Mouse (Mus musculus) heart, embryonic 11.5 days (tissue): ENCODE data around the gene Gpr182. TPM values are rescaled to one million over a fixed set of nuclear protein-coding genes. Genes with fewer than 3 reads are reported as not detected.

Experiments used
- ATAC-seq: fragments of 200-750 bp; cut with Nextera tagmentation; replicated peaks from 2 replicates; pipeline ENCODE4 v1.8.0; 2017; ENCODE audit warnings: moderate library complexity; ENCODE audit not compliant: insufficient number of reproducible peaks, low FRiP score, low TSS enrichment
- H3K27ac ChIP-seq: fragments of 300-500 bp; sonication (generic); 2 replicates; pipeline ENCODE4 v1.5.1; 2014; ENCODE audit warnings: mild to moderate bottlenecking, low read depth, low read length
- H3K27me3 ChIP-seq: fragments of 300-500 bp; sonication (generic); 2 replicates; pipeline ENCODE4 v1.6.1; 2014; ENCODE audit warnings: mild to moderate bottlenecking, low read length, mixed read lengths; ENCODE audit not compliant: control insufficient read depth, insufficient read depth
- H3K36me3 ChIP-seq: fragments of 300-500 bp; sonication (generic); 2 replicates; pipeline ENCODE4 v1.6.1; 2014; ENCODE audit warnings: mild to moderate bottlenecking, low read length, moderate library complexity, mixed read lengths; ENCODE audit not compliant: control insufficient read depth, insufficient read depth
- H3K4me1 ChIP-seq: fragments of 300-500 bp; sonication (generic); 2 replicates; pipeline ENCODE4 v1.6.1; 2014; ENCODE audit warnings: low read length; ENCODE audit not compliant: control insufficient read depth, insufficient read depth
- H3K4me2 ChIP-seq: fragments of 300-500 bp; sonication (generic); 2 replicates; pipeline ENCODE4 v1.6.1; 2014; ENCODE audit warnings: mild to moderate bottlenecking, moderate library complexity
- H3K4me3 ChIP-seq: fragments of 300-500 bp; sonication (generic); 2 replicates; pipeline ENCODE4 v1.5.1; 2014; ENCODE audit warnings: low read depth, low read length
- H3K9ac ChIP-seq: fragments of 300-500 bp; sonication (generic); 2 replicates; pipeline ENCODE4 v1.6.1; 2014; ENCODE audit warnings: mild to moderate bottlenecking, low read depth, low read length, moderate library complexity
- H3K9me3 ChIP-seq: fragments of 300-500 bp; sonication (generic); replicated peaks from 2 replicates; pipeline ENCODE4 v1.6.1; 2016; ENCODE audit warnings: low read length; ENCODE audit not compliant: control insufficient read depth
- WGBS: fragments of 180-500 bp; shearing (Covaris S2); extraction: QIAGEN DNeasy Blood & Tissue Kit; methylation state at CpG from one replicate; pipeline ENCODE4 v1.1.7; 2014; ENCODE audit not compliant: insufficient replicate concordance; 5-methylcytosine and 5-hydroxymethylcytosine counted together
- polyA plus RNA-seq: library from polyadenylated mRNA; unstranded; fragments of >200 nt; fragmentation: Nextera tagmentation; extraction: Ambion mirVana; gene quantifications from 2 replicates; pipeline ENCODE4 v1.2.1, GENCODE M21; 2014

The Gpr182 gene
- polyA plus RNA-seq, 1 experiment from 2014 or later: 9.1 TPM

DNA sequence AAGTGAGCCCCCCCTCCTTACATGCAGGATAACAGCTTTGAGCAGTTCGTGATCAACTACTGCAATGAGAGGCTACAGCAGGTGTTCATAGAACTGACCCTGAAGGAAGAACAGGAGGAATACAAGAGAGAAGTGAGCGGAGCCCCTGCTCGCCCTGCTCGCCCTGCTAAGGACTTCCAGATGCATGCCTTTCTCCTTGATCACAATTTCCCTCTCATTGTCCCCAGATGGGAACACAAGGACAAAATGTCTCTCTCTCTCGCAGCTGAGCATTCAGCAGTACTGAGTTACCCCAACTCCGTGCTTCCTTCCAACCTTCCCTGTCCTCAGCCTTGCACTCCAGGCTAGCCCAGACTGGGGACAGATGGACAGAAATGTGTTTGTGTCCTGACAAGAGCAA lies 38.8 kb downstream of the Gpr182 start:
- ATAC-seq: no peak
- no peaks in the 10 kb centered on the region for H3K27me3 ChIP-seq
- no peaks in the 10 kb centered on the region for H3K9me3 ChIP-seq
- 48% methylated on average over 6 of the region's 6 CpGs for whole genome bisulfite sequencing
- no peak overlapping the region for H3K9ac ChIP-seq
- no peak overlapping the region for H3K4me3 ChIP-seq
- H3K4me2 ChIP-seq: no peak overlapping the region
- H3K27ac ChIP-seq: no peak overlapping the region
- no peaks in the 10 kb centered on the region for H3K36me3 ChIP-seq
- H3K4me1 ChIP-seq: peaks cover 4% of the 10 kb centered on the region; the same call in 1 of the 2 replicates

GRCm38 (mm10) chr10:127710331-127710730 lies 41.2 kb downstream of the Gpr182 start:
- Histone ChIP-seq H3K36me3 (no peaks in the 10 kb centered on the region), H3K4me3 (no peak overlapping the region), H3K27ac (no peak overlapping the region), H3K4me1 (peaks cover 4% of the 10 kb centered on the region; the same call in 1 of the 2 replicates), H3K9ac (no peak overlapping the region), H3K9me3 (no peaks in the 10 kb centered on the region), H3K4me2 (no peak overlapping the region), H3K27me3 (no peaks in the 10 kb centered on the region)
- WGBS: 56% methylated on average over 13 of the region's 13 CpGs
- ATAC-seq: no peak

- no peak overlapping the region for H3K4me3 ChIP-seq
- H3K9ac ChIP-seq: no peak overlapping the region
- ATAC-seq: no peak
- H3K4me2 ChIP-seq: no peak overlapping the region
- 73% methylated on average over 3 of the region's 3 CpGs for WGBS
- peaks cover 4% of the 10 kb centered on the region; the same call in 1 of the 2 replicates for H3K4me1 ChIP-seq
- H3K9me3 ChIP-seq: no peaks in the 10 kb centered on the region
- no peak overlapping the region for H3K27ac ChIP-seq
- no peaks in the 10 kb centered on the region for H3K27me3 ChIP-seq
- no peaks in the 10 kb centered on the region for H3K36me3 ChIP-seq
Measured at GRCm38 (mm10) chr10:127708850-127709370, 42.6 kb downstream of the Gpr182 start.

DNA sequence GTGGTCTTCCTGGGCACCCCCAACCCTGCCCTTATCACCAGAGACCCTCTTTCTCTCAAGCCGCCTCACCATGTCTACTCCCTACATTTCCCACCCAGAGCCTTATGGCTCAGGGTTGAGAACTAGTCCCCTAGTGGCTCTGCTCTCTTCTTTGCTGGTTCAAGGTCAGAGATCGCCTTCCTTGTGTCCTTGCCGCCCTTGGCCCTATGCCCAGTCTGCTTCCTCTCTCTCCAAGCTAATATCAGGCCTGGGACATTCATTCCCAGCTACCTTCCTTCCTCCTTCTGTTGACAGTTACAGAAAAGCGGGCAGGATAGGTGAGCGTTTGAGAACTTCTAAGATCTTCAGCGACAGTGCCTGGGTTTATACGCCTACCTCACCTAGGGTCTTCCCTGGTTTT lies 43.8 kb downstream of the Gpr182 start:
- Histone ChIP-seq H3K4me3 (no peak overlapping the region), H3K4me2 (no peak overlapping the region), H3K36me3 (no peaks in the 10 kb centered on the region), H3K9me3 (no peaks in the 10 kb centered on the region), H3K9ac (no peak overlapping the region), H3K27me3 (no peaks in the 10 kb centered on the region), H3K27ac (no peak overlapping the region), H3K4me1 (no peaks in the 10 kb centered on the region)
- 68% methylated on average over 7 of the region's 7 CpGs for whole genome bisulfite sequencing
- no peak for ATAC-seq

DNA sequence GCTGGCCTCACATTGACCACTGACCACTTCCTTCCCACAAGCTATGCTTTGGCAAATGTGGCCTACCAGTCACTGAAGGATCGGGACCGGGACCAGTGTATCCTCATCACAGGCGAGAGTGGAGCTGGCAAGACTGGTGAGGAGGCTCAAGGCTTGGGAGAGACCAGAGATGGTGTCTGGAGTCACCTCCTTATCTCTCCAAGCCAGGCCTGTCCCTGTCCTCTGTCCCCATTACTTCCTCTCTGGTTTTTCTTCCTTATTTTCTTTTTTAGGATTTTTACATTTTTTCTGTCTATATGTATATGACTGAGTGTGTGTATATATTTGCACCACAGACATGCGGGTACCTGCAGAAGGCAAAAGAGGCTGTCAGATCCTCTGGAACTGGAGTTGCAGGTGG lies 45.7 kb downstream of the Gpr182 start:
- H3K9ac ChIP-seq: no peak overlapping the region
- no peak for ATAC-seq
- 83% methylated on average over 4 of the region's 4 CpGs for WGBS
- H3K4me1 ChIP-seq: no peaks in the 10 kb centered on the region
- no peak overlapping the region for H3K4me3 ChIP-seq
- H3K36me3 ChIP-seq: no peaks in the 10 kb centered on the region
- H3K4me2 ChIP-seq: no peak overlapping the region
- H3K27me3 ChIP-seq: no peaks in the 10 kb centered on the region
- H3K9me3 ChIP-seq: no peaks in the 10 kb centered on the region
- H3K27ac ChIP-seq: no peak overlapping the region

GRCm38 (mm10) chr10:127704766-127705220 lies 46.7 kb downstream of the Gpr182 start, which contains the start of gene Myo1a:
Myo1a (plus strand) TSS chr10:127705170.
- WGBS: 56% methylated on average over 2 of the region's 2 CpGs
- H3K36me3 ChIP-seq: 0 out of 2 replicates have a peak, but pooled peaks cover 2% of the 10 kb centered on the region

GRCm38 (mm10) chr10:127704293-127704692 lies 47.2 kb downstream of the Gpr182 start:
- H3K36me3 ChIP-seq: 0 out of 2 replicates have a peak, but pooled peaks cover 4% of the 10 kb centered on the region
- 48% methylated on average over 2 of the region's 2 CpGs for WGBS
- no peaks in the 10 kb centered on the region for H3K4me1 ChIP-seq
- H3K4me2 ChIP-seq: no peak overlapping the region
- H3K4me3 ChIP-seq: no peak overlapping the region
- no peak for ATAC-seq
- H3K27me3 ChIP-seq: no peaks in the 10 kb centered on the region
- H3K27ac ChIP-seq: no peak overlapping the region
- H3K9me3 ChIP-seq: no peaks in the 10 kb centered on the region
- H3K9ac ChIP-seq: no peak overlapping the region

More at GRCm38 (mm10) chr10:127704766-127705220, 46.7 kb downstream of the Gpr182 start, which contains the start of gene Myo1a:
- ATAC-seq: no peak
- no peak within 1 kb of the TSS for H3K27ac ChIP-seq
- H3K9ac ChIP-seq: no peak within 1 kb of the TSS
- H3K4me2 ChIP-seq: no peak within 1 kb of the TSS
- no peaks in the 10 kb centered on the region for H3K4me1 ChIP-seq
- H3K9me3 ChIP-seq: no peaks in the 10 kb centered on the region
- no peaks in the 10 kb centered on the region for H3K27me3 ChIP-seq
- no peak within 1 kb of the TSS for H3K4me3 ChIP-seq

DNA sequence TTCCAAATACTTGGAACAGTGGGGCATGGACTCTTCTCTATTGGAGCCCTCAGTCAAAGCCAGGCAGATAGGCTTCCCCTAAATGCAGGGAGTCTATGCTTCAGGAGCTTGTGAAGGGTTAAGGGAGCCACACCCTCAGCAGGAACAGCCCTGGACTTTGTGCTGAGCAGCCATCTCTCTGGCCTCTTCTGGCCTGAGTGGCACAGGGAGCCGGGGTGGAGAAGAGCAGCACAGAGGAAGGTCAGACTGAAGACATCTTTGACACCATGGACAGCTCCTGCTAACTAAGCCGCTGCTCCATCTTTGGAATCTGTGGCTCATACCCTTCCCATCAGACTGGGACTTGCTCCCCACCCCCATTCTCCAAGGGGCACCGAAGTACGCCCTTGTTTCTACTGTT lies 48.2 kb downstream of the Gpr182 start:
- no peak overlapping the region for H3K27ac ChIP-seq
- 39% methylated on average over 4 of the region's 4 CpGs for WGBS
- no peak for ATAC-seq

DNA sequence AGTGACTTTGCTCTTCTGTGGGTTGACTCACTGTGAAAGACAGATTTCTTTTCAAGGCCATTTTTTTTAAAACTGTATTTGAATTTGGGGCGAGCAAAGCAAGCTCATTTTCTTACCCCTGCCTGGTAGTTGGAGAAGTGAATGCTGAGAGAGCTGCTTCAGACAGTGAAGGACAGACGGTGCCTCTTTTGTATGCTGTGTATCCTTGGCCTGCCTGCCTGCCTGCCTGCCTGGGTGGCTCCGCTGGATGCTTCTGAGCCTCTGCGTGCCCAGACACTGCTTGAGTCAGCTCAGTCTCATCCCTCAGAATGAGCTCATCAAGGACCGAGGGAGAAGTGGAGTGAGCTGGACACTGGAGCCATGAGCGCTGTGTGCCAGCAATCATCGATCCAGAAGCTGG lies 52.6 kb downstream of the Gpr182 start:
- no peak overlapping the region for H3K4me2 ChIP-seq
- 88% methylated on average over 7 of the region's 7 CpGs for WGBS
- H3K9ac ChIP-seq: no peak overlapping the region
- H3K36me3 ChIP-seq: peaks cover 8% of the 10 kb centered on the region; the same call in 1 of the 2 replicates
- no peaks in the 10 kb centered on the region for H3K9me3 ChIP-seq
- no peak overlapping the region for H3K27ac ChIP-seq
- H3K4me1 ChIP-seq: no peaks in the 10 kb centered on the region
- ATAC-seq: no peak
- no peaks in the 10 kb centered on the region for H3K27me3 ChIP-seq
- no peak overlapping the region for H3K4me3 ChIP-seq

More for the DNA sequence above, 48.2 kb downstream of the Gpr182 start:
- no peaks in the 10 kb centered on the region for H3K4me1 ChIP-seq
- H3K36me3 ChIP-seq: 0 out of 2 replicates have a peak, but pooled peaks cover 4% of the 10 kb centered on the region
- H3K9ac ChIP-seq: no peak overlapping the region
- no peaks in the 10 kb centered on the region for H3K9me3 ChIP-seq
- no peaks in the 10 kb centered on the region for H3K27me3 ChIP-seq
- H3K4me3 ChIP-seq: no peak overlapping the region
- no peak overlapping the region for H3K4me2 ChIP-seq
